Mouse (Mus musculus): ENCODE results near the gene Ptchd1.

- TF ChIP-seq GATA1 (IDR thresholded peaks at IDR 0.05; ENCODE audit: borderline replicate concordance, low read length) (no peak), FLI1 (IDR thresholded peaks at IDR 0.05; ENCODE audit: low read length) (no peak)
Observed at GRCm38 (mm10) chrX:155643975-155644374, 20.4 kb upstream of the Ptchd1 start.

Data from megakaryocyte, embryonic 14.5 days (primary cell).